Mouse (Mus musculus) megakaryocyte, embryonic 14.5 days (primary cell): Measurements from ENCODE around the gene Gnat1. TPM values are rescaled to one million over a fixed set of nuclear protein-coding genes. Genes with fewer than 3 reads are reported as not detected.

Source experiments
- H3K27me3 ChIP-seq: replicated peaks from 2 replicates; pipeline ENCODE3; 2012; ENCODE audit warnings: inconsistent platforms
- H3K36me3 ChIP-seq: replicated peaks from 2 replicates; pipeline ENCODE3; 2012; ENCODE audit warnings: low read length, inconsistent platforms, mixed read lengths
- H3K4me1 ChIP-seq: 2 replicates; pipeline ENCODE4 v1.6.1; 2012; ENCODE audit warnings: inconsistent platforms
- H3K4me3 ChIP-seq: replicated peaks from 2 replicates; pipeline ENCODE3; 2012; ENCODE audit warnings: moderate library complexity, mild to moderate bottlenecking, inconsistent platforms
- H3K9me3 ChIP-seq: 2 replicates; pipeline ENCODE4 v1.6.1; 2012; ENCODE audit warnings: inconsistent platforms
- FLI1 ChIP-seq: IDR thresholded peaks from 2 replicates; pipeline ENCODE4 v1.6.1; 2012; ENCODE audit warnings: low read length, inconsistent platforms, mixed read lengths
- GATA1 ChIP-seq: IDR thresholded peaks from 3 replicates; pipeline ENCODE4 v1.6.1; 2012; ENCODE audit warnings: mixed read lengths, low read length, inconsistent platforms, borderline replicate concordance
- polyA plus RNA-seq: library from polyadenylated mRNA; stranded (reverse); fragments of >175 nt; gene quantifications from 2 replicates; pipeline ENCODE4 v1.2.3, GENCODE M21; 2012; ENCODE audit warnings: low replicate concordance; ENCODE audit not compliant: insufficient read depth

The Gnat1 gene
- polyA plus RNA-seq, 1 experiment: not detected

DNA sequence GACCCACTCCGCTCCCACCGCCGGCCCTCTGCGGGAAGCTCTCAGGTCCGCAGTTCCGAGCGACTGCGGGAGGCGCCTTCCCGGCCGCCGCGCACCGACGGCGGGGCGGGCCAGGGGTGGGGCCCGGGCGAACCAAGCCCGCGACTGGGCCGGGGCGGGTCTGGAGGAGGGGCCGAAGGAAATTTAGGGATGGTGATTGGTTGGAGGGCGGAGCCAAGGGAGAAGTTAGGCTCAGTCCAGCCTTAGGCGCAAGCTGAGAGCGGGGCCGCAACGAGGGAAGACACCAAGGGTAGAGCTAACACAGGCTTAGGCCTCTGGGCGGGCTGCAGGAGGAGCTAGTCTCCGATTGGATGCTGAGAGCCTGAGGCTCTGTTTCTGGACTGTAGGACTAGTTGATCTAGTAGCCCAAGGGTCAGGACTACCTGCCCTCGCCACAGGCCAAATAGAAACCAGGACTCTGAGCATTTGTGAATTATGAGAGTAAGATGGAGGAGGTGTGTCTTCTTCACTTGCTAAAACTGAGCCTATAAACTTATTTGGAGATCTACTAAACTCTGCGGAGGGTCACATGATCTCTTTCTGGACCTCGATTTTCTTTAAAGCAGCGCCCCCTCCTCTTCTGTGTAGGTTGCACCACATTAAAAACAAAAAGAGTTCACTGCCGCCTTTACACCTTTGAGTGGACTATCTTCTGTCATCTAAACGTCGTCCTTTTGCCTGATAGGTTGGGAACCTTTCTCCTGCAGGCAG, 44.1 kb downstream of the Gnat1 start, which contains the start of gene Gnai2:
Gene Gnai2 (minus strand): TSS at position 89 of the 750 bp plus-strand sequence.
- peak within 1 kb of the TSS; percentile 99 for H3K4me3 ChIP-seq
- H3K9me3 ChIP-seq: no peaks in the 10 kb centered on the region
- TF ChIP-seq GATA1: no peak
- TF ChIP-seq FLI1: no peak
- H3K36me3 ChIP-seq: peaks cover 24% of the 10 kb centered on the region
- H3K27me3 ChIP-seq: peaks cover 11% of the 10 kb centered on the region
- peaks cover 61% of the 10 kb centered on the region for H3K4me1 ChIP-seq

DNA sequence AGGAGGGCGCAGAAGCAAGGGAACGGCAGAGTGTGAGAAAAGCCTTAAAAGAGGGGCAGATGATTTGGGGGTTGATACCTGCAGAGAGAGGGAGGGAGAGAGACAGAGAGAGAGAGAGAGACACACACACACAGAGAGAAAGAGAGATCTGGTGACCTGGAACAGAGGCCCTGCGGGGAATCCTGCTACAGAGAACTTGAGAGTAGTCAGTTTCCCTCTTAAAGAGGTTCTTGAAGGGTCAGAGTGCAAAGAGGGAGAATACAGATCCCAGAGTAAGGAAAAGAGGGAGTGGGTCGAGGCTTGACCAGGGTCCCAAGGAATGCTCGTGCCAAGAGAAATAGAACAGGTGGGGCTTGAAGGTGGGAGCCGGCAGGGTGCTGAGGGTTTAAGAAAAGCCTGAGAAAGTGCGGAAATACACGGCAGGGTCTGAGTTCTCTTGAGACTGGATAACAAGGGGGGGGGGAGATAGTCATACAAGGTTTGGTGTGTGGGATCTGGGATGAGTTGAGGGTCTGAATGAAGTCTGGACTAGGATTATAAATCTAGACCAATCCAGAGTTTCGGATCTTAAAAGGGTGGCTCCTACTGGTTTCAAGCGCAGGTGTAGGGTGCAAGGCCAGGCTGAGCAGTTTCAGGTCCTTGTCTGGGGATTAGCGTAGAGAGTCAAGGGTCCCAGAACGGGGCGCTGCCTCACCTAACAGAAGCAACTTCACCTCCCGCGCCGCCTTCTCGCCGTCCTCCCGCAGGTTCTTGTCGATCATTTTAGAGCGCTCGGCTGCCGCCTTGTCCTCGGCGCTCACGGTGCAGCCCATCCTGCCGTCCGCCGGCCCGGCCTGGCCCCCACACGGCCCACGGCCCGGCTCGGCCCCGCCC, 44.9 kb downstream of the Gnat1 start:
- peaks cover 11% of the 10 kb centered on the region for H3K27me3 ChIP-seq
- H3K36me3 ChIP-seq: peaks cover 31% of the 10 kb centered on the region
- TF ChIP-seq FLI1 (no peak), GATA1 (no peak)
- peaks cover 61% of the 10 kb centered on the region for H3K4me1 ChIP-seq
- H3K4me3 ChIP-seq: peak overlapping the region; percentile 99
- H3K9me3 ChIP-seq: no peaks in the 10 kb centered on the region

GRCm38 (mm10) chr9:107633661-107634405, 45.7 kb downstream of the Gnat1 start:
- peak overlapping the region; percentile 99 for H3K4me3 ChIP-seq
- peaks cover 61% of the 10 kb centered on the region for H3K4me1 ChIP-seq
- no peaks in the 10 kb centered on the region for H3K9me3 ChIP-seq
- H3K27me3 ChIP-seq: peaks cover 9% of the 10 kb centered on the region
- H3K36me3 ChIP-seq: peaks cover 38% of the 10 kb centered on the region
- TF ChIP-seq FLI1 (no peak), GATA1 (no peak)

GRCm38 (mm10) chr9:107633091-107633660, 46.3 kb downstream of the Gnat1 start:
- peaks cover 44% of the 10 kb centered on the region for H3K36me3 ChIP-seq
- H3K27me3 ChIP-seq: peaks cover 9% of the 10 kb centered on the region
- no peaks in the 10 kb centered on the region for H3K9me3 ChIP-seq
- peak overlapping the region; percentile 99 for H3K4me3 ChIP-seq
- H3K4me1 ChIP-seq: peaks cover 68% of the 10 kb centered on the region
- no peak for TF ChIP-seq FLI1
- no peak for TF ChIP-seq GATA1

GRCm38 (mm10) chr9:107632478-107632877, 47.0 kb downstream of the Gnat1 start:
- H3K4me3 ChIP-seq: peak overlapping the region; percentile 99
- TF ChIP-seq FLI1 (no peak), GATA1 (no peak)

DNA sequence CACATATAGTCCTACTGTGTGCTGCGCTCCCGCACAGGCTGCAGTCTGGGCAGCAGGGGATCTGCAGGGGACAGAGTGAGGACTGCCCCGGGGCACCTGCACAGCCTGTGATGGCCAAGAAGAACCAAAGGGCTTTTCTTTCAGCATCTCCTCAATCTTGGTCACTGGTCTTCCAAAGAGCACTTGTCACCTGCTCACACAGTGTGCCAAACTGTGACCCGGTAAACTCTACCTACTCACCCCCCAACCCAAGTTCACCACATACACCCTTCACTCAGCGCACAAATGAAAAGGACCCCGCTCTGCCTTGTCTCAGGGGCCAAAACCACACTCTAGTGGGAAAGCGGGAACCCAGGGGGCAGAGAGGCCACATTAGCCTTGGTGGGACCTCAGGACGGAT, 47.7 kb downstream of the Gnat1 start:
- Histone ChIP-seq H3K27me3 (no peaks in the 10 kb centered on the region), H3K9me3 (no peaks in the 10 kb centered on the region), H3K4me1 (peaks cover 76% of the 10 kb centered on the region), H3K4me3 (peak overlapping the region; percentile 99), H3K36me3 (peaks cover 58% of the 10 kb centered on the region)
- TF ChIP-seq GATA1 (no peak), FLI1 (no peak)

More at GRCm38 (mm10) chr9:107632478-107632877, 47.0 kb downstream of the Gnat1 start:
- Histone ChIP-seq H3K27me3 (peaks cover 5% of the 10 kb centered on the region), H3K36me3 (peaks cover 51% of the 10 kb centered on the region), H3K4me1 (peaks cover 75% of the 10 kb centered on the region), H3K9me3 (no peaks in the 10 kb centered on the region)

GRCm38 (mm10) chr9:107631311-107631826, 48.1 kb downstream of the Gnat1 start:
- Histone ChIP-seq H3K36me3 (peaks cover 62% of the 10 kb centered on the region), H3K9me3 (no peaks in the 10 kb centered on the region), H3K27me3 (no peaks in the 10 kb centered on the region), H3K4me1 (peaks cover 78% of the 10 kb centered on the region), H3K4me3 (peak overlapping the region; percentile 47)
- TF ChIP-seq FLI1 (no peak), GATA1 (no peak)

DNA sequence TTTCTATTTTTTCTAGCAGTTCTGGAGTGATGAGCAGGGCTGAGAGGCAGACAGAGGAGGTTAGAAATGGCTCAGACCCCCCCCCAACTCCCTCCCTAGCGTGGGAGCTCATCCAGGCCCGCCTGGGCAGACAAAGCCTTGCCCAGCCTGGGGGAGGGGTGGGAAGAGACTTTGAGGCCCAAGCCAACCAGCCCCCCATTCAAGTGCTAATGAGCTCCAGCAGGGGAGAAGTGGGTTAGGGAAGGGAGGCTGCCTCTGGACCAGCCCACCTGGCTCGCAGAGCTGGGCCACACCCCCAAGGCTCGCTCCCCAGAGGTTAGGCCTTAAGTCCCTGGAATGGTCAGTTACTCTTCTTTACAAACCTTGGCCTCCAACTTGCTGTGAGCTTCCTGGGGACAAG, 48.9 kb downstream of the Gnat1 start:
- no peaks in the 10 kb centered on the region for H3K9me3 ChIP-seq
- H3K27me3 ChIP-seq: no peaks in the 10 kb centered on the region
- peaks cover 70% of the 10 kb centered on the region for H3K36me3 ChIP-seq
- peak overlapping the region; percentile 69 for H3K4me3 ChIP-seq
- TF ChIP-seq GATA1 (no peak), FLI1 (no peak)
- H3K4me1 ChIP-seq: peaks cover 78% of the 10 kb centered on the region
